Mouse (Mus musculus): ENCODE results near the gene Ikzf1. TPM values are rescaled to one million over a fixed set of nuclear protein-coding genes. Genes with fewer than 3 reads are reported as not detected.

Ikzf1 gene
- total RNA-seq, 2 experiments from 2014 or later = 0.28 to 0.47 TPM

DNA sequence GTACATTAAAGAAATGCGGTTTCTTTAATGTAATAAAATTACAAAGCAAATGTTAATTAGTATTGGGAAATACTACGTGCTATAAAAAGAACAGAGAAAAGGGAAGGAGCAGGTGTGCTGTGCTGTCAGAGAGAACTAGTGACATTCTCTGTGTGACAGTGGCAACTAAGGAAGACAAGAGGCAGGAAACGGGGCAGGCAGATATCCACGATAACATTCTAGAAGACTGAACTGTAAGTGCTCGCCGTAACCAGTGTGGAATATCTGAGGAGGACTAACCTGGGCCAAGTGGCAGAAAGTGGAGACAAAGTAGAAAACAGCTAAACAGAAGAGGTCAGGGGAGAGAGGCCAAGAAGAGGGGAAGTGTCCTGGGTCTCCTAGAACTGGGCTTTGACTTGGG, 5.8 kb upstream of the Ikzf1 start:
- Histone ChIP-seq H3K27ac (no peak overlapping the region), H3K4me3 (no peak overlapping the region)
- no peak for TF ChIP-seq CTCF (IDR thresholded peaks at IDR 0.05)
- intact Hi-C loops (cut with DNase I) = no loop called here
- no peak for DNase-seq

DNA sequence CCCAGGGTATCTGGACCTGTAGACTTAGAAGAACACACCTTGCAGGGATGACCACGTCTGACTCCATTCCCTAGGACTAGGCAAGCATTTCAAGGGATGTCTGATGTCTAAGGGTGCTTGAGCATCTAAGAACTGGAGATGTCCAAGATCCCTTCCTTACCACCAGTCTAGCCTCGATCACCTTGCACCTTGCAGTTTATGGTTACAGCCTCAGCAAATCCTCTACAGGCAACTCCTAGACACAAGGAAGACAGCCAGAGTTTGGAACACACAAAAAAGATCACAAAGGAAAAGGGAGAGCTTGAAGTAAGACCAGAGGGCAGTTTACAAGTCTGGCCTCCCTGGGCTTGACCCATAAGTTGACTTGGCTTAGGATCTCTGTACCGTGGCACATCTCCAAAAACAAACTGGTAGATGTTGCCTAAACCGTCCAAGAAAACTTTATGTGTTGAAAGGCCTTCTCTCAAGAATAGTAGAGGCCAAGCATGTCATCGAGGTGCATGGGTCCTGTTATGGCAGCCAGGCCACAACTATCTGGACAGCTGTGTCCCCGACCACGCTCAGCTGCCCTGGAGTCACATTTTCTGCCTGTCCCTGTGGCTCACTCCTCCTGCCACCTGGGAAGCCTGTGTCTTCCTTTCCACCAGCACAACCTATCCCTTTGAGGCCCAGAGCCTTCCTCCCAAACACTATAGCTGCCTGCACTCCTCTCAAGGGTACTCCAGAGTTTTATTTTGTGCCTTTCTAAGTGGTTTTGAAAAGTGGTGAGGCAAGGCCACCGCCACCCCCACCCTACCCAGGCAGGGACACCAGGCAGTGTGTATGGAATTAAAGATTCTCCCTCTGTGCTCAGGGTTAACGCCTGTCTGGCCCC, 510 bp upstream of the Ikzf1 start:
- no peak for TF ChIP-seq CTCF (IDR thresholded peaks at IDR 0.05)
- DNase-seq = no peak
- Histone ChIP-seq H3K27ac (no peak overlapping the region), H3K4me3 (no peak overlapping the region)
- intact Hi-C loops (cut with DNase I) = no loop called here

DNA sequence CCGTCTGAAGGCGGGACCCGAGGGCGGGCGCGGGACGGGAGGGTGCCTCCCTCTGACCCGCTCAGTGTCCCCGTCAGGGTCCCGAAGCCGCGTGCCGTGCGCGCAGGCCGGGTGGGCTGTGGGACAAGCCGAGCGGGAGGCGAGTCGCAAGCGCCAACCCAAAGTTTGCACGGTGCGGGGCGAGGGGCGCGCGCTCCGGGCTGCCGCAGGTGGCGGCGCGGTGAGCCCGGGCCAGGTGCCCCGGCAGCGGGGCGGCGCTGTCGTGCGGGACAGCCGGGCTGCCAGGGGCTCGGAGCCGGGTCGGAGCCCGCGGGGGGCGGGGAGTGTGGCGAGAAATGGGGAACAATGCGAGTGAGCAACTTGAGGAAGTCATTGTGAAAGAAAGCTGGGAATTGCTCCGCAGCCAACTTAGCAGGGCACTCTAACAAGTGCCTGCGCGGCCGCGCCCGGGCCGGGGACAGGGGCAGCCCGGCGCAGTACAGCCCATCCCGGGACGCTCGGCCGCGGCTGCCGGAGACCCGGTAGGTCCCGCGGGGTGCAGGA, 1.1 kb downstream of the Ikzf1 start:
- peak; percentile 35; the same call in 1 of the 2 replicates for TF ChIP-seq CTCF (IDR thresholded peaks at IDR 0.05)
- Histone ChIP-seq H3K27ac (peak overlapping the region; percentile 46; the same call in 1 of the 2 replicates), H3K4me3 (peak overlapping the region; percentile 76)
- peak; percentile 69 for DNase-seq
- intact Hi-C loops (cut with DNase I) = loop anchor here (5.0 kb wide), 1 partner anchor 291 kb away; no protein-coding TSS in a partner anchor

DNA sequence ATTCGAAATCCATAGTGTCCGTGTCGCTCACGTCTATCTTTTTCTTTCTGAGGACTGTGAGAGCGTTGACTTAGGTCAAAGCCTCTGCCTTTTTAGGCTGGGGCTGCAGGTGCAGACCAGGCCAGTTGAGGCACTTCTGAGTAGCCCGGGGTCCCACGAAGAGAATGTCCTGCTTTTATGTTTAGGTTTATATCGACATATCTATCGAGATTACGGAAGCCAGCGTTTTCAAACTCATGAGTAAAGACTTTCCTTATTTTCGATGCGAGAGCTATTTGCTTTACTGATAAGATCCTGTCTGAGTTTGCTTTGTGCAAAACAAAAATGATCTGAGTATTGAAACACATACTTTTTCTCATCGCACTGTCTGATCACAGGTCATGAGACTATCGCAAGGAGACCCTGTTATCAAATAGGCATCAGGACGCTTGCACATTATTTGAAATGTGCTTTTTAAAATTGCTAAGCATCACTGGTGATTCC, 1.8 kb downstream of the Ikzf1 start:
- intact Hi-C loops (cut with DNase I) = loop anchor here (5.0 kb wide), 1 partner anchor 291 kb away; no protein-coding TSS in a partner anchor
- peak overlapping the region; percentile 76 for H3K4me3 ChIP-seq

DNA sequence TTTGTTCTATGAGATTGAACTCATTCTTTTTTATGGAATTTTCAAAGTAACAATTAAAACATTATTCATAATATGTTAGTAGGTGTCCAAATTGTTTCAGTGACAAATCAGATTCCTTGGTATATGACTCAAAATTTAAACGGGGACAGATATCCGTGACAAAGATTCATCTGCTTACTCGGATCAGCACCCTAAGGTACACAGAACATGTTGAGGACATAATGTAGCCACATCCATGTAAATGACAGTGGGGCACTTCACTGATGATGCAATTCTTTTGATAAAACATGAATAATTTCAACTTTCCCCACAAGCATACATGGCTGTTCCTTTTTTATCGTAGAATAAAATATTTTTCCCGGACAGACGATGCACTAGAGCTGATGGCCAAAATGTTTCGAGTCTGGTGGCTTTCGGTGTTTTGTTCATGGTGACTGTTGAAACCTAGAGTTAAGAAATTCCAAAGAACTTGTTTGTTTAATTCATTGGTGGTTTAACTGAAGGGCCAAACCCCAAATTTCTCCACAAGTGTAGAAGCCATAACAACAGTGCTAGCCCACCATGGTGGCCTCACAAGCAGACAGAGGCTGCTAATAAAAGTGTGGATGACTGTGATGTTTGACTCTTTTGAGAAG, 2.9 kb downstream of the Ikzf1 start:
- peak overlapping the region; percentile 7 for H3K4me3 ChIP-seq
- intact Hi-C loops (cut with DNase I) = loop anchor here (5.0 kb wide), 1 partner anchor 290 kb away; no protein-coding TSS in a partner anchor
- no peak for DNase-seq
- no peak overlapping the region for H3K27ac ChIP-seq
- TF ChIP-seq CTCF (IDR thresholded peaks at IDR 0.05) = no peak

More for the DNA sequence above, 1.8 kb downstream of the Ikzf1 start:
- no peak for DNase-seq
- H3K27ac ChIP-seq = peak overlapping the region; percentile 46; the same call in 1 of the 2 replicates
- TF ChIP-seq CTCF (IDR thresholded peaks at IDR 0.05) = no peak

DNA sequence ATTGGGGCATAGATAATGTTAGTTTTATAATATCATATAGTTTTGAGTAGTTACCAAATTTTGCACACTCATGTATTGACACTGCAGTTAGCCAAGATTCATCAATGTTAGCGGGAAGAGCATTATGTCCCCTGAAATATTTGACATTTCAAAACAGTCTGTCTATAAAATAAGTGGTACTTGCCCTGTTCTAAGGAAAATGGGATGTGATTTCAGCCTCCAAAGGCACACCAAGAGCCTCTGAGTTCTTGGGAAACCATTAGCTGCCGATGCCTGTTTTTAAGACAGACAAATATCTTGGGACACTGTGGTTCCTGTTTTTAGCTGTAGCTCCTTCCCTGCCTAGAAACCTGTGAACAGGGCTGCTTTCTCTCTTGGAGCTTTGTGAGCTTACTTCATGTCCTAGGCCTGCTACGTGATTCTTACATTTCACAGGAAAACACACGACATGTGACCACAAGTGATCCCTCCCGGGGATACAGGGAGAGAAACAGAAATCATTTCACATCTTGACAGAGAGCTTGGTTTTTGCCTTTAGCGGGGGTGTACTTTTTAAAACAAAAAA, 4.0 kb downstream of the Ikzf1 start:
- TF ChIP-seq CTCF (IDR thresholded peaks at IDR 0.05) = no peak
- no peak for DNase-seq
- Histone ChIP-seq H3K4me3 (no peak overlapping the region), H3K27ac (no peak overlapping the region)
- intact Hi-C loops (cut with DNase I) = loop anchor here (5.0 kb wide), 1 partner anchor 288 kb away; no protein-coding TSS in a partner anchor

DNA sequence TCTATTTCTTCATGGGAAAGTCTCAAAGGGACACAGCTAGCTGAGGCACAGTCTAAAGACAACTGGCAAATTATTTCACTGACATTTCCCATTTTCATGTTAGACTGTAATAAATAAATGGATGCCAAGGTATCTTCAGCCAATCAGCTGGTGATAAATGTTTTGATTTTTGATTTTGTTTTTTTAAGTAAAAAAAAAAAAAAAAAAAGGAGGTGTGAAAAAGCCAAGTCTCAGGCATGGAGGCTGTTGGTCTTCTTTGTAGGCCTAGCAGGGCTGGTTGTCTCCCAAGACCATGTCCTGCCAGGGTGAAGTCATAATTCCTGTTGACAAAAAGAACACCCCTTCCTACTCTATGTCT, 4.9 kb downstream of the Ikzf1 start:
- TF ChIP-seq CTCF (IDR thresholded peaks at IDR 0.05) = no peak
- intact Hi-C loops (cut with DNase I) = loop anchor here (5.0 kb wide), 1 partner anchor 288 kb away; no protein-coding TSS in a partner anchor
- DNase-seq = no peak
- Histone ChIP-seq H3K27ac (no peak overlapping the region), H3K4me3 (no peak overlapping the region)

DNA sequence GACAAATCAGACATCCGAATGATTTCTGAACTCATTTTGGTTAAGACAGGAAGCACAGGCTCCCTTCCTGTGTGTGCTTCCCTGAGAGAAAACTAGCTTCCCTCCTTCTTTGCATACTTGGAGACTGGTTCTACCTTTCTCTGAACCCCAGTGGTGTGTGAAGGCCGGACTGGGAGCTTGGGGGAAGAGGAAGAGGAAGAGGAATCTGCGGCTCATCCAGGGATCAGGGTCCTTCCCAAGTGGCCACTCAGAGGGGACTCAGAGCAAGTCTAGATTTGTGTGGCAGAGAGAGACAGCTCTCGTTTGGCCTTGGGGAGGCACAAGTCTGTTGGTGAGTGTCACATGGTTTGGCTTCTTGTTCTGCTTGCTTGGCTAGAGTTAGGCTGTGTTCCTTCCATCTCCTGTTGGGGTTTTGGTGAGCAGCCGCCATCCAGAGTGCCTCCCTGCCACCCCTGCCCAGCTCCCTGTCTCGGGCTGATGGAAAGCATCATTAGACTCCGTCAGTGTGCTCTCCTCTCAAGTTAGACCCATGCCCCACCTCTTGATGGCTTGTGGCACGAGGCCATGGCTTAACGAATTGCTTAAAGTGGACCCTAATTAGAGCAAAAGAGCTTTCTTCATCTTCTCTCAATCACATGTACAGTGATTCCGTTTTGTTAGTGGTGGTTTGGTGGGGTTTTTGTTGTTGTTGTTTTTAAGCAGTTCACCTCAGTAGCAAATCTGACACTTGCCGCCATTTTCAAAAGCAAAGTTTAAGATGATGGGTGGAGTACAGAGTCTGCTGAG, 5.4 kb downstream of the Ikzf1 start:
- Histone ChIP-seq H3K27ac (no peak overlapping the region), H3K4me3 (no peak overlapping the region)
- no peak for DNase-seq
- intact Hi-C loops (cut with DNase I) = no loop called here
- no peak for TF ChIP-seq CTCF (IDR thresholded peaks at IDR 0.05)

DNA sequence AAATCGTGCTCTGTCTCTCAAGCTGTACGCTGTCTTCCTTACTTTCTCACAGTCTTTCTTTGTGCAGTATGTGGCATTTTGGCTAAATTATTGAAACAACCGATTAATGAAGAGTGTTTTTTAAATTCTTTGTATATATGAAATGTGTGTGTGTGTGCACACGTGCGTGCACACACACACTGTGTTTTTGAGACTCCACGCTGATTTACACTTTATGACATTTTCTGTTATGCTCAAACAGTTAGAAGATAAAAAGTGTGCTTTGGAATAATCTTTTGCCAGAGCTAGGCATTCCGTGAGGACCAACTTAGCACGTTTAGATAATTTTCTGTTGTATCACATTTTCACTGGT, 6.0 kb downstream of the Ikzf1 start:
- H3K27ac ChIP-seq = no peak overlapping the region
- intact Hi-C loops (cut with DNase I) = no loop called here
- no peak for TF ChIP-seq CTCF (IDR thresholded peaks at IDR 0.05)
- no peak overlapping the region for H3K4me3 ChIP-seq
- DNase-seq = no peak

DNA sequence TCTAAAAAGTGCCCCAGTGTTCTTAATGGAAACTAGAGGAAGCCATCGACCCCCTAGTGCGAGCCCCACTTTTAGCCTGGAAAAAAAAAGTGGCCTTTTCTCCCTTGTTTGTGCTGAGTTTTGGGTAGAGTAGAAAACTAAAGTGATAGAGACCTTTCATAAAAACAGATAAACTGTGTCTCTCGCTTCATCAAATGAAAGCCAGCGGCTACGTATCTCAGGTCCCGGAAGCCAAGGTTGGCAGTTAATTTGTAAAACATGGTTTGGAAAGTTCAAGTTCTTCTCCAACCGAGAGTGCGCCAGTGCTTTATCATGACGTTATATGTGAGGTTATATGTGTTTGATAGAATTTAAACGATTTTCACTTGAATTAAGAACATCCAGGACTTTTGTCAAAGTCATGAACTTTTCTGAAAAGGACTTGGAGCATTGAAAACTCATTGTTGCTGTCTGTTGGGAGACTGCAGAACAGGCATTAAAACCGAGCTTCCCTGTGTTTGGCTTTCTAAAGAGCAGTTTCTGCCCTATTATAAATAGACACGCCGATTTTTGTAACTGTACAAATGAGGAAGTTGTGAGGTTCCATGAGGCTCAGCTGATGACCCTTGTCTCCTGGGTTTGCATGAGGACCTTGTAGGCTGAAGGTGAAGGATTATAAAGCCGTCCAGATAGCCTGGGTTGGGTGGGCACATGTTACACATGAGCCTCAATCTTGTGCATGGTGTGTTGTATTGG, 6.7 kb downstream of the Ikzf1 start:
- Histone ChIP-seq H3K4me3 (no peak overlapping the region), H3K27ac (no peak overlapping the region)
- TF ChIP-seq CTCF (IDR thresholded peaks at IDR 0.05) = no peak
- intact Hi-C loops (cut with DNase I) = no loop called here
- DNase-seq = no peak

DNA sequence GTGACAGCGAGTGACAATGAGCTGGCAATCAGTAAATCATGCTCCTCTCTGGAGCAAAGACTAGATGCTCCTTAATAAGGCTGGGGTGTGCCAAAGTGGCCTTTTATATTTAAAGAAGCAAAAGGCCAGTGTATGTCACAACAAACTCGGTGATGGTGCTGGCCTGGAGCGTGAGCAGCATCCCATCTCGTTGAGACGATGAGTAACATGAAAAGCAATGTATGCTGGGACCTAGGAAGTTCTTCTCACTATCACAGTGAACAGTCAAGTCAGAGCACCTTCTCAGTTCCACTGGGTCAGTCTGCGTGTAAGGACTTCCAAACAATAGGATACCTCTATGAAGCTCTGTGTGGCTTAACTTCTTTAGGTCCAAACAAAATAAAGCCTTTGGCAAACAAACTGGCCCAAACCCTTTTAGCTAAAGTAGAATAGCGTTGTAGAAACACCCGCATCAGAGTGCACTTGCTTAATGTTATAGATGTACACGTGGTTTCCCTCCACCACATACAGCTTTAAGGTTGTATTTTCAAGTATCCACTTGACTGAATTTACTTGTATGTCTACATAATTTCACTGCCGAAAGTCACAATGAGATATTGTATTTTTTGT, 7.9 kb downstream of the Ikzf1 start:
- Histone ChIP-seq H3K27ac (no peak overlapping the region), H3K4me3 (no peak overlapping the region)
- TF ChIP-seq CTCF (IDR thresholded peaks at IDR 0.05) = no peak
- intact Hi-C loops (cut with DNase I) = no loop called here
- no peak for DNase-seq

Data from gastrocnemius, adult 2 months (tissue).